Mouse (Mus musculus) heart, adult 2 months (tissue): Measurements from ENCODE around the gene Col4a2.

Experiments used
- CTCF ChIP-seq: fragments of 200-600 bp; IDR thresholded peaks from 2 replicates; pipeline ENCODE4 v1.8.1; 2022; ENCODE audit warnings: antibody characterized with exemption, mild to moderate bottlenecking, moderate library complexity
- EP300 ChIP-seq: fragments of 200-500 bp; IDR thresholded peaks from 2 replicates; pipeline ENCODE4 v1.6.1; 2011; ENCODE audit warnings: low read depth, low read length, control low read depth; ENCODE audit not compliant: insufficient read depth
- POLR2A ChIP-seq: fragments of 200-500 bp; IDR thresholded peaks from 2 replicates; pipeline ENCODE4 v1.6.1; 2011; ENCODE audit warnings: mild to moderate bottlenecking, low read depth, low read length, control low read depth; ENCODE audit not compliant: insufficient read depth

- TF ChIP-seq EP300 (no peak), CTCF (no peak), POLR2A (no peak)
Observed at GRCm38 (mm10) chr8:11263848-11264247, 48.8 kb upstream of the Col4a2 start.
